Mouse (Mus musculus): ENCODE data around the gene Skap1.

GRCm38 (mm10) chr11:96768240-96768639 lies 303.8 kb downstream of the Skap1 start:
- TF ChIP-seq CTCF (IDR thresholded peaks at IDR 0.05; ENCODE audit: extremely low read depth, insufficient read depth, low read length) (no peak), POLR2A (IDR thresholded peaks at IDR 0.05; ENCODE audit: extremely low read depth, insufficient read depth, low read length) (no peak)
